Mouse (Mus musculus): ENCODE measurements around the gene Fcgrt.
"Not testable (repeated sequence)": the region's sequence is repeated elsewhere in the genome, so short reads cannot be mapped to it uniquely, and the experiment has no call there.

Fcgrt gene

GRCm38 (mm10) chr7:45129776-45130512 is 26.3 kb upstream of the Fcgrt start:
- DNase-seq (ENCODE audit: low read depth, low spot score) = no peak

- peak; percentile 68 for DNase-seq (ENCODE audit: low read depth, low spot score)
Observed at GRCm38 (mm10) chr7:45129318-45129717, 25.7 kb upstream of the Fcgrt start.

GRCm38 (mm10) chr7:45128624-45129246 is 25.1 kb upstream of the Fcgrt start, which contains the start of gene Rpl13a:
Gene Rpl13a, minus strand, starts transcription at chr7:45128761.
- peak; percentile 100 for DNase-seq (ENCODE audit: low read depth, low spot score)

GRCm38 (mm10) chr7:45127700-45128224 is 24.1 kb upstream of the Fcgrt start:
- no peak for DNase-seq (ENCODE audit: low read depth, low spot score)

GRCm38 (mm10) chr7:45126844-45127699 is 23.4 kb upstream of the Fcgrt start:
- DNase-seq (ENCODE audit: low read depth, low spot score) = no peak

GRCm38 (mm10) chr7:45126147-45126843 is 22.6 kb upstream of the Fcgrt start:
- no peak for DNase-seq (ENCODE audit: low read depth, low spot score)

- DNase-seq (ENCODE audit: low read depth, low spot score) = not testable (repeated sequence)
Observed at GRCm38 (mm10) chr7:45125649-45126048, 22.0 kb upstream of the Fcgrt start.

- peak; percentile 67 for DNase-seq (ENCODE audit: low read depth, low spot score)
Observed at GRCm38 (mm10) chr7:45125144-45125600, 21.5 kb upstream of the Fcgrt start.

- DNase-seq (ENCODE audit: low read depth, low spot score) = peak; percentile 100
Observed at GRCm38 (mm10) chr7:45124224-45125143, 20.8 kb upstream of the Fcgrt start, which contains the start of gene Rps11. Gene Rps11, minus strand, starts transcription at chr7:45124439.

GRCm38 (mm10) chr7:45123186-45123570 is 19.5 kb upstream of the Fcgrt start:
- DNase-seq (ENCODE audit: low read depth, low spot score) = no peak

- DNase-seq (ENCODE audit: low read depth, low spot score) = no peak
Observed at GRCm38 (mm10) chr7:45122561-45123185, 19.0 kb upstream of the Fcgrt start.

GRCm38 (mm10) chr7:45121966-45122365 is 18.3 kb upstream of the Fcgrt start:
- no peak for DNase-seq (ENCODE audit: low read depth, low spot score)

- DNase-seq (ENCODE audit: low read depth, low spot score) = no peak
Observed at GRCm38 (mm10) chr7:45121404-45121803, 17.8 kb upstream of the Fcgrt start.

GRCm38 (mm10) chr7:45119780-45120709 is 16.4 kb upstream of the Fcgrt start:
- DNase-seq (ENCODE audit: low read depth, low spot score) = no peak

GRCm38 (mm10) chr7:45118336-45118735 is 14.7 kb upstream of the Fcgrt start:
- no peak for DNase-seq (ENCODE audit: low read depth, low spot score)

- no peak for DNase-seq (ENCODE audit: low read depth, low spot score)
Observed at GRCm38 (mm10) chr7:45117566-45117965, 13.9 kb upstream of the Fcgrt start.

GRCm38 (mm10) chr7:45113476-45113875 is 9.8 kb upstream of the Fcgrt start:
- DNase-seq (ENCODE audit: low read depth, low spot score) = no peak

- no peak for DNase-seq (ENCODE audit: low read depth, low spot score)
Observed at GRCm38 (mm10) chr7:45112529-45112928, 8.9 kb upstream of the Fcgrt start.

GRCm38 (mm10) chr7:45111940-45112339 is 8.3 kb upstream of the Fcgrt start:
- DNase-seq (ENCODE audit: low read depth, low spot score) = no peak
